Mouse (Mus musculus): ENCODE data around the gene Pold1. TPM values are rescaled to one million over a fixed set of nuclear protein-coding genes. Genes with fewer than 3 reads are reported as not detected.

The Pold1 gene
- polyA plus RNA-seq (2017; shearing (Covaris generic)): 49.4 TPM

GRCm38 (mm10) chr7:44548497-44549087 lies at the start of gene Pold1:
TSS of gene Pold1 (minus strand) at chr7:44548849.

DNA sequence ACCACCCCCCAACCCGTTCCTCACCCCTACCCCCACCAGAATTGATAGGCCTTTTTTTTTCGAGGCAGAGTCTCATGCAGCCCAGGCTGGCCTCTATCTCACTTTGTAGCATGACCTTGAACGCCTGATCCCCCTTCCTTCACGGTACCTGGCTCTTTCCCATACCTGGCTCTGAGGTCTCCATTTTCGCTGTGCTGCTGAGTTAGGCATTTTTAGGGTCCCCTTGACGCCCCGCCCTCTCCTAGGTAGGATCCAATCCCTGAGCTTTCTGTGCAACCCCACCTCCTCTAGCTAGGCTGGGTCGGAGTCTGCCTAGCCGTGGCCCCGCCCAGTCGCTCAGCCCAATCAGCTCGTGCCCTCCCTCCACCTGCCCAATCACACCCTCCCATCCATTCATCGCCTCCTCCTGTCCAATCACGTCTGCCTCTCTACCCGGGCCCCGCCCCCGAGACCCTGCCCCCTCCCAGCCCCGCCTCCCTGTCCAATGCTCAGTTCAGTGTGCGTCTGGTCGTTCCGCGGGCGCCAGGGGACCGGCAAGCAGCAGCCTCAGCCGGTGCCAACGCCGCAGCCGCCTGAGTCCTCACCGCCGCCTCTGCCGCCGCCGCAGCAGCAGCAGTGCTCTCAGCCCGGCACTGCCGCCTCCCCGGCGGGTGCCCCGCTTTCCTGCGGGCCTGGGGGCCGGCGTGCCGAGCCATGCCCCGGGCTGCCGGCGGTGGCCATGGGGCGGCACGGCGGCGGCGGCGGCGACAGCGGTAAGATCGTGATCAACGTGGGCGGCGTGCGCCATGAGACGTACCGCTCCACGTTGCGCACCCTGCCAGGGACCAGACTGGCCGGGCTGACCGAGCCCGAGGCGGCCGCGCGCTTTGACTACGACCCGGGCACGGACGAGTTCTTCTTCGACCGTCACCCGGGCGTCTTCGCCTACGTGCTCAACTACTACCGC lies 42.0 kb upstream of the Pold1 start, which contains the start of gene Kcnc3:
Gene Kcnc3, plus strand, starts transcription at position 263 of the 946 bp plus-strand sequence.

GRCm38 (mm10) chr7:44572213-44572701 lies 23.6 kb upstream of the Pold1 start, which contains the start of gene Napsa:
TSS of gene Napsa (plus strand) at chr7:44572380.

GRCm38 (mm10) chr7:44553826-44554225 lies 5.2 kb upstream of the Pold1 start, which contains the start of gene Nr1h2:
TSS of gene Nr1h2 (minus strand) at chr7:44553951.

GRCm38 (mm10) chr7:44531946-44532732 lies 16.5 kb downstream of the Pold1 start, which contains the start of gene Spib:
TSS of gene Spib (minus strand) at chr7:44532071.

DNA sequence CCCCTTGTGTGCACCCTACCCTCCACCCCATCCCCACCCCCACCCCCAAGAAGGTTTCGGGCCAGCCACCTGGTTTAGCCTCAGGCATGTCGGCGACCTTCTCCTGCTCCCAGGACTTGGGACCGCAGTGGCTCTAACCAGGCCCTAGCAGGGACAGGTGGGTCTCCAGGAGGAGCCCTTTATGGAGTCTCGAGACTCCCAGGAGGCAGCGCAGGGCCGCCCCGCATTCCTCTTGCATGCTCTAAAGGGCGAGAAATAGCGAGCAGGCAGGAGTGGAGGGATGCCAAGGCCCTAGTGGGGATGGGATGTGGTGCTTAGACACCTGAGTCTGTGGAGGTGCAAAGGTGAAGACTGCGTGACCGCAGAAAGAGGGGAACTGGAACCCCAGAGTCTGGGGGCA lies 24.1 kb downstream of the Pold1 start, which contains the start of gene Mybpc2:
Gene Mybpc2, minus strand, starts transcription at position 155 of the 400 bp plus-strand sequence.

GRCm38 (mm10) chr7:44495992-44496770 lies 52.5 kb downstream of the Pold1 start, which contains the start of the genes Emc10 and Fam71e1:
TSS of gene Emc10 (minus strand) at chr7:44496529.
TSS of gene Fam71e1 (plus strand) at chr7:44496581.

Other genes with a start within 250 kb of the Pold1 start
- 0.29 TPM for gene Clec11a, start 241.9 kb downstream of the Pold1 start, polyA plus RNA-seq (2017; shearing (Covaris generic))
- gene Shank1, start 238.6 kb downstream of the Pold1 start, polyA plus RNA-seq (2017; shearing (Covaris generic)): 0.13 TPM
- gene Syt3, start 164.7 kb downstream of the Pold1 start, polyA plus RNA-seq (2017; shearing (Covaris generic)): 0.20 TPM
- not detected for gene 1700008O03Rik, start 163.0 kb downstream of the Pold1 start, polyA plus RNA-seq (2017; shearing (Covaris generic))
- gene Lrrc4b, start 119.8 kb downstream of the Pold1 start, polyA plus RNA-seq (2017; shearing (Covaris generic)): 0.13 TPM
- gene Aspdh, start 83.5 kb downstream of the Pold1 start, polyA plus RNA-seq (2017; shearing (Covaris generic)): 0.57 TPM
- gene Josd2, start 80.9 kb downstream of the Pold1 start, polyA plus RNA-seq (2017; shearing (Covaris generic)): 61.2 TPM
- gene Emc10, start 52.3 kb downstream of the Pold1 start, polyA plus RNA-seq (2017; shearing (Covaris generic)): 164 TPM
- gene Fam71e1, start 52.3 kb downstream of the Pold1 start, polyA plus RNA-seq (2017; shearing (Covaris generic)): 2.0 TPM
- gene Mybpc2, start 24.2 kb downstream of the Pold1 start, polyA plus RNA-seq (2017; shearing (Covaris generic)): not detected
- gene Spib, start 16.8 kb downstream of the Pold1 start, polyA plus RNA-seq (2017; shearing (Covaris generic)): 0.54 TPM
- 217 TPM for gene Nr1h2, start 5.1 kb upstream of the Pold1 start, polyA plus RNA-seq (2017; shearing (Covaris generic))
- gene Napsa, start 23.5 kb upstream of the Pold1 start, polyA plus RNA-seq (2017; shearing (Covaris generic)): not detected
- 0.16 TPM for gene Kcnc3, start 41.8 kb upstream of the Pold1 start, polyA plus RNA-seq (2017; shearing (Covaris generic))
- 0.89 TPM for gene Myh14, start 122.0 kb upstream of the Pold1 start, polyA plus RNA-seq (2017; shearing (Covaris generic))
- not detected for gene Izumo2, start 159.9 kb upstream of the Pold1 start, polyA plus RNA-seq (2017; shearing (Covaris generic))
- 85.2 TPM for gene Vrk3, start 199.6 kb upstream of the Pold1 start, polyA plus RNA-seq (2017; shearing (Covaris generic))
- 0.40 TPM for gene Zfp473, start 202.2 kb upstream of the Pold1 start, polyA plus RNA-seq (2017; shearing (Covaris generic))

Measured in effector memory CD4-positive, alpha-beta T cell, adult 7 months (primary cell).